Mouse (Mus musculus) ES-E14 (cell line): Measurements from ENCODE around the gene Ccdc88c. TPM values are rescaled to one million over a fixed set of nuclear protein-coding genes. Genes with fewer than 3 reads are reported as not detected.

ENCODE experiments used
- DNase-seq: peaks from one replicate; pipeline ENCODE4 v3.0.0-alpha.2; 2013; ENCODE audit warnings: low read depth, low spot score
- H3K27ac ChIP-seq: 2 replicates; pipeline ENCODE4 v1.5.1; 2012; ENCODE audit warnings: low read depth, mild to moderate bottlenecking, low read length, moderate library complexity, mixed read lengths; ENCODE audit not compliant: poor library complexity, insufficient read depth, severe bottlenecking
- H3K36me3 ChIP-seq: 2 replicates; pipeline ENCODE4 v1.6.1; 2012; ENCODE audit warnings: mild to moderate bottlenecking, low read length, moderate library complexity, mixed read lengths; ENCODE audit not compliant: control insufficient read depth, poor library complexity, insufficient read depth, severe bottlenecking
- H3K4me1 ChIP-seq, 2 experiments: fragments of 150-350 bp in 1 of 2; sonication (generic) in 1 of 2; 2 replicates each; pipeline ENCODE4 v1.6.1; 2012; ENCODE audit warnings: low read length in 2 of 2, mild to moderate bottlenecking in 1 of 2, mixed read lengths in 1 of 2; ENCODE audit not compliant: control insufficient read depth in 2 of 2, insufficient read depth in 2 of 2, poor library complexity in 1 of 2
- H3K4me3 ChIP-seq, 2 experiments: fragments of 150-350 bp in 1 of 2; sonication (generic) in 1 of 2; 2 replicates each; pipeline ENCODE4 v1.5.1; 2012; ENCODE audit warnings: low read length in 2 of 2, low read depth in 1 of 2, mild to moderate bottlenecking in 1 of 2, mixed read lengths in 1 of 2; ENCODE audit not compliant: insufficient read depth in 1 of 2, poor library complexity in 1 of 2, severe bottlenecking in 1 of 2
- H3K9ac ChIP-seq: 2 replicates; pipeline ENCODE4 v1.6.1; 2012; ENCODE audit warnings: low read depth, mild to moderate bottlenecking, low read length, mixed read lengths; ENCODE audit not compliant: poor library complexity, insufficient read depth, severe bottlenecking
- H3K9me3 ChIP-seq: fragments of 150-350 bp; sonication (generic); 2 replicates; pipeline ENCODE4 v1.6.1; 2012; ENCODE audit warnings: low read depth, mild to moderate bottlenecking, low read length; ENCODE audit not compliant: control insufficient read depth, insufficient read depth
- CHD2 ChIP-seq: IDR thresholded peaks from 2 replicates; pipeline ENCODE4 v1.6.1; 2014; ENCODE audit warnings: mild to moderate bottlenecking, low read depth, low read length, inconsistent platforms
- HCFC1 ChIP-seq: IDR thresholded peaks from 2 replicates; pipeline ENCODE4 v1.6.1; 2012; ENCODE audit warnings: low read length, inconsistent platforms, borderline replicate concordance; ENCODE audit not compliant: insufficient read depth
- MAFK ChIP-seq: IDR thresholded peaks from 2 replicates; pipeline ENCODE4 v1.6.1; 2014; ENCODE audit warnings: mild to moderate bottlenecking, low read depth, low read length, inconsistent platforms; ENCODE audit not compliant: insufficient read depth
- ZC3H11A ChIP-seq: IDR thresholded peaks from 2 replicates; pipeline ENCODE4 v1.6.1; 2012; ENCODE audit warnings: low read depth, mild to moderate bottlenecking, inconsistent platforms, low read length, borderline replicate concordance
- ZNF384 ChIP-seq: IDR thresholded peaks from 2 replicates; pipeline ENCODE4 v1.6.1; 2012; ENCODE audit warnings: low read depth, low read length, inconsistent platforms
- in situ Hi-C, 2 experiments: fragments of 600-800 bp; cut with MboI; formaldehyde crosslinking; loops; one replicate each; pipeline ENCODE4 v1.15.1; 2025; ENCODE audit warnings: low sequenced_read_pairs in 2 of 2, inconsistent platforms in 1 of 2; ENCODE audit not compliant: unreplicated experiment in 2 of 2
- total RNA-seq: library from RNA; depleted of rRNA; stranded (reverse); fragments of 300-350 nt; gene quantifications from 2 replicates; pipeline ENCODE4 v1.2.3, GENCODE M21; 2012

Gene Ccdc88c
- total RNA-seq, 1 experiment, result 35.7 TPM

- peaks cover 8% of the 10 kb centered on the region; the same call in 1 of the 2 replicates for H3K36me3 ChIP-seq
- no peak overlapping the region for H3K9ac ChIP-seq
- no peak for DNase-seq
- H3K4me3 ChIP-seq, result no peak overlapping the region
- H3K4me1 ChIP-seq, result peaks cover 24 to 62% of the 10 kb centered on the region in 2 experiments
- H3K9me3 ChIP-seq, result no peaks in the 10 kb centered on the region
- no peak overlapping the region for H3K27ac ChIP-seq
- in situ Hi-C loops, result no loop called here
- TF ChIP-seq HCFC1 (no peak), ZNF384 (no peak), CHD2 (no peak), MAFK (no peak), ZC3H11A (no peak)
These were observed 23.0 kb downstream of the Ccdc88c start for GRCm38 (mm10) chr12:101005665-101006420.

DNA sequence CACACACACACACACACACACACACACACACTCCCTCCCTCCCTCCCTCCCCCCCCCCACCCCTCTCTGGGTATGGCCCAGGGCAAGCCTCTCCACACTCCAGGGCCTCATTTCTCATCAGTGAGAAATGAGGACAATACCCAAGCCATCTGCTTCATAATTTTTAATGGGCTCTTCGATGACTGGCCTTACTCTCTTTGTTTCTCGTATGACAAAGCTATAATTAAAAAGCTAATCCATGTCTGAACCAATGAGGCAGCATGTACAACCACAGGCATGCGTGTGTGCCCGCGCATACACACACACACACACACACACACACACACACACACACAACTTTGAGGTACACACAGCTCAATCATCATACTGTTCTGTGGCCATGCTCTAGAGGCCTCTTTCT, 23.9 kb downstream of the Ccdc88c start:
- H3K27ac ChIP-seq, result no peak overlapping the region
- no peak overlapping the region for H3K4me3 ChIP-seq
- DNase-seq, result no peak
- H3K9ac ChIP-seq, result no peak overlapping the region
- H3K9me3 ChIP-seq, result no peaks in the 10 kb centered on the region
- peaks cover 19 to 59% of the 10 kb centered on the region in 2 experiments for H3K4me1 ChIP-seq
- H3K36me3 ChIP-seq, result peaks cover 10% of the 10 kb centered on the region; the same call in 1 of the 2 replicates
- TF ChIP-seq MAFK (no peak), ZNF384 (no peak), CHD2 (no peak), ZC3H11A (no peak), HCFC1 (no peak)
- in situ Hi-C loops, result no loop called here

- Histone ChIP-seq H3K9me3 (no peaks in the 10 kb centered on the region), H3K36me3 (peaks cover 10% of the 10 kb centered on the region; the same call in 1 of the 2 replicates), H3K4me3 (no peak overlapping the region), H3K9ac (no peak overlapping the region), H3K27ac (no peak overlapping the region), H3K4me1 (peaks cover 19 to 62% of the 10 kb centered on the region in 2 experiments)
- in situ Hi-C loops, result no loop called here
- TF ChIP-seq MAFK, result no peak
- TF ChIP-seq CHD2, result no peak
- TF ChIP-seq HCFC1, result no peak
- no peak for TF ChIP-seq ZC3H11A
- no peak for TF ChIP-seq ZNF384
- DNase-seq, result no peak
These were observed 25.9 kb downstream of the Ccdc88c start for GRCm38 (mm10) chr12:101002801-101003513.

- Histone ChIP-seq H3K4me1 (peaks cover 9 to 64% of the 10 kb centered on the region in 2 experiments), H3K9me3 (no peaks in the 10 kb centered on the region), H3K4me3 (no peak overlapping the region), H3K9ac (no peak overlapping the region), H3K36me3 (peaks cover 5% of the 10 kb centered on the region; the same call in 1 of the 2 replicates), H3K27ac (no peak overlapping the region)
- TF ChIP-seq ZNF384 (no peak), CHD2 (no peak), ZC3H11A (no peak), HCFC1 (no peak), MAFK (no peak)
- in situ Hi-C loops, result no loop called here
- no peak for DNase-seq
These were observed 29.5 kb downstream of the Ccdc88c start for GRCm38 (mm10) chr12:100999061-100999954.
